8 mouse cellular contexts compared by ENCODE assay signal in the genomic region with DNA sequence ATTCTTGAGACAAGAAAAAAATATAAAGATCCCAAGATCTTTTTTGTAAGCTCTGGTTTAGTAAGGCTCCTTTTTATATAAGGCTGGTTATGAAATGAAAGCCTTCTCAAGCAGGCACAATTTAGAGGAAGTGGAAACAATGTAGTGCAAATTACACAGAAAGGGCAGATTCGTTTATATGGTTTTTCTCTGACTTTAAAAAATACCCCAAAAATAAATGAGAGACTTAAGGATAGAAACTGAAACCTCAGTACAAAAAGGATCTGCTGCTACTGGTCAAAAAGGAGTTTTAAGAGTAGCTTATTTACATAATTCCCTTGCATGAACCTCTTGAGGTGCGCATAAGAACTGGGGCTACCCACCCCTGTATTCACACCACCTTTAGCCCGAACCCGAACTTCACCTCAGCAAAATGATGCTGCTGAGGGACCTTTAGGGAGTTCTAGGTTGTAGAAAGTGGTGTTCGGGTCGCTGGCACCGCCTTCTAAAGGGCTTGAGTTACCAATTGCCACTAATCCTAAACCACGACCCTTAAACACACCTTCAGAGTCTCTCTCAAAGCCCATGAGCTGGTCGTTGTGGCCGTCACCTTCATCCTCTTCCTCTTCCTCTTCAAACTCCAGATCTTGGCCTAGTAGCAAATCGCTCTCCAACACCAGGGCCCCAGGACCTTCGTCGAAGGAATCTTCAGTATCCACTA. TPM values are rescaled to one million over a fixed set of nuclear protein-coding genes. Genes with fewer than 3 reads are reported as not detected.
A peak's percentile ranks its signal among the peaks of the same experiment; 100 is the strongest.
DNase-seq lines count a peak whose midpoint lies in the region; ATAC-seq and TF ChIP-seq lines count a peak whose summit lies in the region.

No protein-coding gene starts in this region.

- no peak for TF ChIP-seq POLR2A in lung, adult 2 months (IDR thresholded peaks at IDR 0.05; ENCODE audit: borderline replicate concordance, extremely low read depth, low read depth, low read length)

- H3K36me3 ChIP-seq in embryonic facial prominence, embryonic 12.5 days = peaks cover 76% of the 10 kb centered on the region
- H3K36me3 ChIP-seq in intestine, embryonic 14.5 days (ENCODE audit: control insufficient read depth, insufficient read depth, low read length) = peaks cover 80% of the 10 kb centered on the region
- H3K36me3 ChIP-seq in neural tube, embryonic 12.5 days = peaks cover 83% of the 10 kb centered on the region

- peak overlapping the region; percentile 78 for H3K4me2 ChIP-seq in embryonic facial prominence, embryonic 12.5 days (replicated peaks)
- H3K4me2 ChIP-seq in intestine, embryonic 14.5 days (ENCODE audit: low read length) = peak overlapping the region; percentile 64
- peak overlapping the region; percentile 87 for H3K4me2 ChIP-seq in neural tube, embryonic 12.5 days (replicated peaks)

- DNase-seq in lung, adult 2 months = no peak
- DNase-seq in lung, postnatal 25 days (ENCODE audit: low spot score) = no peak
- peak; percentile 58 for DNase-seq in intestine, embryonic 14.5 days (ENCODE audit: low spot score)
- DNase-seq in kidney, adult 11 months = no peak

- peak overlapping the region; percentile 79 for H3K27ac ChIP-seq in embryonic facial prominence, embryonic 12.5 days
- H3K27ac ChIP-seq in intestine, embryonic 14.5 days (ENCODE audit: low read depth) = peak overlapping the region; percentile 49; the same call in 1 of the 2 replicates
- peak overlapping the region; percentile 72; the same call in 1 of the 2 replicates for H3K27ac ChIP-seq in neural tube, embryonic 12.5 days

- peak overlapping the region; percentile 89 for H3K9ac ChIP-seq in embryonic facial prominence, embryonic 12.5 days
- H3K9ac ChIP-seq in intestine, embryonic 14.5 days (ENCODE audit: low read length) = peak overlapping the region; percentile 76
- peak overlapping the region; percentile 88 for H3K9ac ChIP-seq in neural tube, embryonic 12.5 days

- H3K27me3 ChIP-seq in embryonic facial prominence, embryonic 12.5 days = no peaks in the 10 kb centered on the region
- no peaks in the 10 kb centered on the region for H3K27me3 ChIP-seq in intestine, embryonic 14.5 days (replicated peaks; ENCODE audit: control insufficient read depth, insufficient read depth, low read length)
- H3K27me3 ChIP-seq in neural tube, embryonic 12.5 days (replicated peaks) = no peaks in the 10 kb centered on the region

- no peak for TF ChIP-seq CTCF in lung, adult 2 months (IDR thresholded peaks at IDR 0.05; ENCODE audit: insufficient read depth, low read length)

- H3K9me3 ChIP-seq in embryonic facial prominence, embryonic 12.5 days = peaks cover 4% of the 10 kb centered on the region; the same call in 1 of the 2 replicates
- H3K9me3 ChIP-seq in intestine, embryonic 14.5 days (ENCODE audit: control insufficient read depth, low read length) = peaks cover 4% of the 10 kb centered on the region
- H3K9me3 ChIP-seq in neural tube, embryonic 12.5 days = peaks cover 5% of the 10 kb centered on the region

- H3K4me1 ChIP-seq in lung, adult 2 months (ENCODE audit: control insufficient read depth, insufficient read depth, low read length) = no peaks in the 10 kb centered on the region; the same call in 1 of the 2 replicates
- H3K4me1 ChIP-seq in embryonic facial prominence, embryonic 12.5 days = peaks cover 15% of the 10 kb centered on the region; the same call in 1 of the 2 replicates
- peaks cover 14% of the 10 kb centered on the region for H3K4me1 ChIP-seq in intestine, embryonic 14.5 days (replicated peaks; ENCODE audit: control insufficient read depth, insufficient read depth, low read length)
- H3K4me1 ChIP-seq in neural tube, embryonic 12.5 days = peaks cover 23% of the 10 kb centered on the region

- no peak for ATAC-seq in embryonic facial prominence, embryonic 12.5 days (ENCODE audit: insufficient number of reproducible peaks, insufficient read depth, low FRiP score, low TSS enrichment)
- ATAC-seq in intestine, embryonic 14.5 days (replicated peaks; ENCODE audit: low FRiP score, low TSS enrichment, low read depth) = no peak
- ATAC-seq in neural tube, embryonic 12.5 days (ENCODE audit: low FRiP score, low read depth) = no peak
- no peak for ATAC-seq in monocyte, adult 5-6 weeks (replicated peaks; ENCODE audit: insufficient number of reproducible peaks, low FRiP score, low TSS enrichment, poor library complexity, severe bottlenecking)
- ATAC-seq in megakaryocyte-erythroid progenitor cell, adult 5-6 weeks (replicated peaks; ENCODE audit: low FRiP score, low TSS enrichment, poor library complexity, severe bottlenecking) = no peak

- H3K4me3 ChIP-seq in lung, adult 2 months (replicated peaks; ENCODE audit: extremely low read depth, low read depth, low read length) = peak overlapping the region; percentile 80
- H3K4me3 ChIP-seq in embryonic facial prominence, embryonic 12.5 days = peak overlapping the region; percentile 82
- peak overlapping the region; percentile 55 for H3K4me3 ChIP-seq in intestine, embryonic 14.5 days (ENCODE audit: low read depth, low read length)
- peak overlapping the region; percentile 88 for H3K4me3 ChIP-seq in neural tube, embryonic 12.5 days

- 10% methylated on average over 13 of the region's 13 CpGs for WGBS in lung, adult 2 months
- WGBS in embryonic facial prominence, embryonic 12.5 days = 17% methylated on average over 13 of the region's 13 CpGs
- WGBS in intestine, embryonic 14.5 days = 18% methylated on average over 13 of the region's 13 CpGs
- WGBS in neural tube, embryonic 12.5 days = 21% methylated on average over 13 of the region's 13 CpGs

RNA-seq across cellular contexts. Expression of a gene that starts 0.9 kb away (rescaled TPM):
- 45.2 and 52.4 TPM in 2 replicates for polyA plus RNA-seq in lung, adult 2 months (2012; rRNA removed)
- polyA plus RNA-seq in embryonic facial prominence, embryonic 12.5 days (2016; fragmentation: Nextera tagmentation; extraction: Ambion mirVana) = 18.7 and 20.0 TPM in 2 replicates
- polyA plus RNA-seq in intestine, embryonic 14.5 days (2014; fragmentation: Nextera tagmentation; extraction: Ambion mirVana) = 5.1 and 5.2 TPM in 2 replicates
- polyA plus RNA-seq in neural tube, embryonic 12.5 days (2016; fragmentation: Nextera tagmentation; extraction: Ambion mirVana) = 24.2 and 27.3 TPM in 2 replicates
- 13.8 to 18.5 TPM (median 16.0 TPM) in 3 replicates for total RNA-seq in monocyte, adult 5-6 weeks (2017)
- 5.3 and 5.5 TPM in 2 replicates for total RNA-seq in megakaryocyte-erythroid progenitor cell, adult 5-6 weeks (2014; fragmentation: Nextera tagmentation)
- total RNA-seq in megakaryocyte-erythroid progenitor cell, adult 5-6 weeks (2017) = 3.2 and 5.6 TPM in 2 replicates

RNA-seq across cellular contexts. Expression of a gene that starts 8.0 kb away (rescaled TPM):
- 28.3 and 44.9 TPM in 2 replicates for polyA plus RNA-seq in lung, adult 2 months (2012; rRNA removed)
- 70.2 and 74.4 TPM in 2 replicates for polyA plus RNA-seq in embryonic facial prominence, embryonic 12.5 days (2016; fragmentation: Nextera tagmentation; extraction: Ambion mirVana)
- 63.6 and 65.0 TPM in 2 replicates for polyA plus RNA-seq in intestine, embryonic 14.5 days (2014; fragmentation: Nextera tagmentation; extraction: Ambion mirVana)
- 71.7 and 80.3 TPM in 2 replicates for polyA plus RNA-seq in neural tube, embryonic 12.5 days (2016; fragmentation: Nextera tagmentation; extraction: Ambion mirVana)
- total RNA-seq in monocyte, adult 5-6 weeks (2017) = 12.1 to 24.5 TPM (median 22.7 TPM) in 3 replicates
- total RNA-seq in megakaryocyte-erythroid progenitor cell, adult 5-6 weeks (2014; fragmentation: Nextera tagmentation) = 116 and 148 TPM in 2 replicates
- 40.0 and 59.0 TPM in 2 replicates for total RNA-seq in megakaryocyte-erythroid progenitor cell, adult 5-6 weeks (2017)

RNA-seq across cellular contexts. Expression of a gene that starts 8.2 kb away (rescaled TPM):
- polyA plus RNA-seq in lung, adult 2 months (2012; rRNA removed) = 80.9 and 97.0 TPM in 2 replicates
- polyA plus RNA-seq in embryonic facial prominence, embryonic 12.5 days (2016; fragmentation: Nextera tagmentation; extraction: Ambion mirVana) = 152 TPM in 2 replicates
- polyA plus RNA-seq in intestine, embryonic 14.5 days (2014; fragmentation: Nextera tagmentation; extraction: Ambion mirVana) = 127 and 134 TPM in 2 replicates
- 131 and 134 TPM in 2 replicates for polyA plus RNA-seq in neural tube, embryonic 12.5 days (2016; fragmentation: Nextera tagmentation; extraction: Ambion mirVana)
- 59.3 to 91.8 TPM (median 80.9 TPM) in 3 replicates for total RNA-seq in monocyte, adult 5-6 weeks (2017)
- 57.7 and 67.6 TPM in 2 replicates for total RNA-seq in megakaryocyte-erythroid progenitor cell, adult 5-6 weeks (2014; fragmentation: Nextera tagmentation)
- total RNA-seq in megakaryocyte-erythroid progenitor cell, adult 5-6 weeks (2017) = 38.9 and 48.5 TPM in 2 replicates

RNA-seq across cellular contexts. Expression of a gene that starts 19.3 kb away (rescaled TPM):
- polyA plus RNA-seq in lung, adult 2 months (2012; rRNA removed) = 67.4 and 89.5 TPM in 2 replicates
- 144 and 147 TPM in 2 replicates for polyA plus RNA-seq in embryonic facial prominence, embryonic 12.5 days (2016; fragmentation: Nextera tagmentation; extraction: Ambion mirVana)
- polyA plus RNA-seq in intestine, embryonic 14.5 days (2014; fragmentation: Nextera tagmentation; extraction: Ambion mirVana) = 139 and 145 TPM in 2 replicates
- 151 and 161 TPM in 2 replicates for polyA plus RNA-seq in neural tube, embryonic 12.5 days (2016; fragmentation: Nextera tagmentation; extraction: Ambion mirVana)
- 124 to 184 TPM (median 154 TPM) in 3 replicates for total RNA-seq in monocyte, adult 5-6 weeks (2017)
- 295 and 300 TPM in 2 replicates for total RNA-seq in megakaryocyte-erythroid progenitor cell, adult 5-6 weeks (2014; fragmentation: Nextera tagmentation)
- 329 and 355 TPM in 2 replicates for total RNA-seq in megakaryocyte-erythroid progenitor cell, adult 5-6 weeks (2017)

RNA-seq across cellular contexts. Expression of a gene that starts 21.2 kb away (rescaled TPM):
- polyA plus RNA-seq in lung, adult 2 months (2012; rRNA removed) = 39.2 and 59.2 TPM in 2 replicates
- 95.9 and 104 TPM in 2 replicates for polyA plus RNA-seq in embryonic facial prominence, embryonic 12.5 days (2016; fragmentation: Nextera tagmentation; extraction: Ambion mirVana)
- polyA plus RNA-seq in intestine, embryonic 14.5 days (2014; fragmentation: Nextera tagmentation; extraction: Ambion mirVana) = 70.3 and 74.9 TPM in 2 replicates
- 86.7 and 90.5 TPM in 2 replicates for polyA plus RNA-seq in neural tube, embryonic 12.5 days (2016; fragmentation: Nextera tagmentation; extraction: Ambion mirVana)
- 42.4 to 80.2 TPM (median 50.2 TPM) in 3 replicates for total RNA-seq in monocyte, adult 5-6 weeks (2017)
- 112 and 159 TPM in 2 replicates for total RNA-seq in megakaryocyte-erythroid progenitor cell, adult 5-6 weeks (2014; fragmentation: Nextera tagmentation)
- total RNA-seq in megakaryocyte-erythroid progenitor cell, adult 5-6 weeks (2017) = 76.4 and 80.2 TPM in 2 replicates
